Mouse (Mus musculus) R1 (cell line): ENCODE measurements at regions not wholly inside any gene's neighbourhood (a gene's known extent, or its start where the extent isn't known, plus 50 kb on each side); places are given as distances from the start of the nearest gene placed in this dataset.

ENCODE experiments used
- DNase-seq: peaks from one replicate; pipeline ENCODE4 v3.0.0-alpha.2; 2018; ENCODE audit warnings: low read depth, low spot score

DNA sequence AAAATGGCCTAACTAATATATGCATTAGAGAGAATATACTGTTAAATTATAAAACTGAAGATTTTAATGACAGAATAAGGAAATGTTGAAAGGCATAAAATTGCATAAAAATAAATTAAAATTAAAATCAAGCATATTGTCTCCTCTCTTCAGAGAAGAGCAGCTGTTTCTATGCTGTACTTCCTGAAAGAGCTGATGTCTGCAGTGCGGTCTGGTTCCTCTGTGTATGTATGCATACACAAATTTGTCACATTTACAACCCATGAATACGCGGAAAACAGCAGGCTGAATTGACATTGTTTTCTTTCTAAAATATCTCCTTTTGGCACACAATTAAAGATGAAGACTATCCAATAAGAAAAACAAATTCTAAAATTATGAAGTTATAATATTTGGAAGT lies 278.5 kb downstream of the Olfr1505 start:
- DNase-seq = no peak

DNA sequence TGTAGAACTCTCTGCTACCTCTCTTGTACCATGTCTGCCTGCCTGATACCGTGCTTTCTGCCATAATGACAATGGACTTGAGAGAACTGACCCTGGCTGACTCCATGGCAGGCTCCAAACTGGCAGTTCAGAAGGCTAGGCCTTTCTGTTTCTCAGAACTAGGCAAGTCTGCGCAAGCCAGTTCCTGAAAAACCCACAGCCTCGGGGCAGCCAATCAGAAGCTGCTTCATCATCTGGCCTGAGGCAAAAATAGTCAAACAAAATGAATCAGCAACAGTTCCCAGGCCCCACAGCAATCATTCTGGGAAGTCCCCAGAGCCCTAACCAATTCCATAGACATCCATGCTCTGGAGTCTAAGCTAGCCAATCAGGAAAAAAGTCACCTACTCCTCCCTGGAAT lies 284.5 kb downstream of the Olfr1505 start:
- no peak for DNase-seq

DNA sequence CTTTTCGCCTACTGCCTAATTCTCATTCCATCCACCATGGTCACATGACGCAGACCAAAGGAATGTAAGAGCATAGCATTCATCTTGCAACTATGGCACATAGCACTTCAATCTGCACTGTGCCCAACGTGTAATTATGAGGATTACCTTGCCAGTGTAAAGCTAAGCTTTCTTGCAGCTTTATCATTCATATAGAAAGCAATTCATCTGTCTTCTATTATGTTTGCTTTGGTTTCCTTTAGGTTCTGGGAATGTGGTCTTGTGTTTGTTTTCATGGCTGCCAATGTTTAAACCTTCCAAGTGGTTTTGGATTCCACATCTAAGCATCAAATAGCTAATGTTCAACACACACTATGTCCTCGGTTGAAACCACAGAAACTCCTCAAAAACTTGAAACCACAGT lies 307.2 kb downstream of the Olfr1505 start:
- DNase-seq = no peak

DNA sequence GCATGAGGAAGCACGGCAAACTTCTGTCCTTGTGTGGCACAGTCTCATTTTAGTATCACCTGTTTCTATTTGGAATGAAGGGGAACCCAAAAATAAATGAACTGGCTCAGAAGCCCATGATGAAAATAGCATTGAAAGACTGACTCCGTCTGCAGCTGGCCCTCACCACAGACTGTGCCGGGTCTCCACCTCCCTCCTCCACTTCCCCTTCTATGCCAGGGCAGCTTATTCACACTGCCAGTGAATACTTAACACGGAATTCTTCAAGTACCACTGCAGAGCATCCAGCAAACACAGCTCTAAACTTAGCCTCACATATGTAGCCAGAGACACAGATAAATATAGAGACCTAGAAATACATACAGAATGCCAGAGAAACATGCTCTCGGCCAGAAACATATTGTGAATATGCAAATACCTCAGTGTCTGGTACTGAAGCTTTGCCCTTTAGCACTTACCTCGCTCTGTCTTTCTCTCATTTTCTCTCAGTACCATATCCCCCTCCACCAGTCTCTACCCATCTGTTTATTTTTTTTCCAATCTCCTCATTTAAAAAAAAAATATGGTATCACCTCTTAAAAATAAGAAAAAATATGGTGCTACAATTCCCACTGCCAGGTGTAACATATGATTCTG lies 311.8 kb downstream of the Olfr1505 start:
- no peak for DNase-seq

DNA sequence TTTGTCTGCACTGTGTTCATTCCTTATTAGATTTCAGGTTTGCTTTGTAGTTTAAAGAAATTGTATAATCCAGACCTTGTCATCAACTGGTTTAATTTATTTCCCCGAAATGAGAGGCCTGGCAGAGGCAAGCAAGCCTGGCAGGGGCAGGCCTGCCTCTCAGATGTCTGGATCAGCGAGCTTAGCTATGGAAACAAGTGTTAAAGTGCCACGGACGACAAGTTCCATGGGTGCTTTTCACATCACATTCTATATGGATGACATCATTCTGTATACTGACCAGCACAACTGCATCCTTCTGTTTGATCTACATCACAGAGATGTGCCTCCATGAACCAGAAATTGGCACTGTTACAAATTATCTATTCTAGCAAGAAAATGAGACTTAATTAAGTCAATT lies 312.5 kb downstream of the Olfr1505 start:
- DNase-seq = no peak

DNA sequence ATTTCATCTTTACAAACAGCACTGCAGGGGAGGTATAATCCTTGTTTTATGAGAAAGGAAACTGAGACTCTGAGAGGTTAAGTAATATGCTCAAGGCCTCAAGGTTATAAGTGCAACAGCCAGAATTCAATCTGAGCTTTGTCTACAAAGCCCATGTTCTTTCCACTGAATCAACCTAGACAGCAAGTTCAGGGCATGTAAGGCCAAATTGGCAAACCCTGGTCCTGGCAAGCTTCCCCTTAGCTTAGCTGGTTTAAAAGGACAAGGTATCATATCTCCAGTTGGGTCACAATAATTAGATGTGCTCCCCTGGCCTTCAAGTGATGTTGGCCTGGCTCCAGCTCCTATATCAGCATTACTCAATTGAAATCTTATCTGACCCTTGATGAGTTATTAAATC lies 313.2 kb downstream of the Olfr1505 start:
- no peak for DNase-seq

DNA sequence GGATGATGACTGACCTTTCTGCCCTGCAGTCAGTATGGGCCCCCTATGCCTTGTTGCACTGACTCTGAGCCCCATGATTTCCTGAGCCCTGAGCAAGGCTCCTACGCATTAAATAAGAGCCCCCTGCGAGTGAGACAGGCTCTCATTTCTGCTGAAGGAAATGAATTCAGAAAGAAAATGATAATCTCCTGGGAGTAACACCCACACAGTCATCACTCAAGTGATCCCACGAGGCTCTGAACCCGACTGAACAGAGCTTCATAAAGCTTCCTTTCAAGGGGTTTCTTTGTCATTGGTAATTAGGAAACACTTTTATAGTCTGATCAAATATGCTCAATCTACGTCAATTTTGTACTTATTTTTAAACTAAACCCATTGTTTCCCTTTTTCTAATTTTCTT lies 330.2 kb downstream of the Olfr1505 start:
- no peak for DNase-seq

DNA sequence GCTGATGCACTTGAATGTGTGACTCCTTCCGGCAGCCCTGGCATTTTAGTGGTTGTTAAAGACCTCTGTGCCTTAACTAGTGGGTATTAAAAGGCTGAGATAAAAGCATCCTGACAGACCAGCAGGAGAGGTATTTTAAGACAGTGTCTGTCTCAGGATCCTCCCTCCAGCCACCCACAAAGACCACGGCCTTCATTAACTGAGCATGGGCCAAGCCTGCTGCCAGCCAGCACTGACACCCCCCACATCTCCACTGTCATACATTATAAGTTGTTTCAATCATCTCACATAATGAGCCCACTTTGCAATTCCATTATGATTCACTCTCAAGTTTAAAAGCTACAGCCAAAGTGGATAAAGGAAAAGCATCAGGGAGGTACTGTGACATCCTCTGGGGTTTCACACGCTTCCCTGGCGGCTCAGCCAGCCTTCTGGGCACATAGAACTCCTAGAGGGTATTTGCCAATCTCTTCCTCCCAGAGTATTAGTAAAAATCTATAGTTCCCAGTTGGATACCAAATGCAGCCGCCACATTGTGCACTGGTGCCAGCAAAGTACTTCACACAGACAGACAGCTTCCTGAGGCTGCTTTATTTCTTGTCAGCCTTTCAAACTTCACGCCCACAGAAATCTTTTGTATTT lies 333.8 kb downstream of the Olfr1505 start:
- no peak for DNase-seq

DNA sequence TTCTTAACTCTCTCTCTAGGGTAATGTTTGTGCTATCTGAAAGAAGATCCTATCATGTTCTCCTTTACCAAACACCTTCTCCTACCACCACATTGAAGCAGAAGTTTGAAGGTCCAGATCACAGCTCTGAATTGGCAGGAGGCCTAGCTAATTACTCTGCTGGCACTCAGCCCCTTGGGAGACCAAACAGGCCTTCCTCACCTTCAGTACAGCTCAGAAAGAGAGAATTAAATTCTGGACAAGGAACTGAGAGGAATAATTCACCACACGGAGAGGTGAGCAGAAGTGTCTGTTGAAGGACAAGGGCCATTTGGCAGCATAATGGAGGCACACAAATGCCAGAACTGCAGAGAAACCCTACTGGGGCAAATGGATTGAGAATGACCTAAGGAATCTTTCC lies 334.6 kb downstream of the Olfr1505 start:
- DNase-seq = no peak

DNA sequence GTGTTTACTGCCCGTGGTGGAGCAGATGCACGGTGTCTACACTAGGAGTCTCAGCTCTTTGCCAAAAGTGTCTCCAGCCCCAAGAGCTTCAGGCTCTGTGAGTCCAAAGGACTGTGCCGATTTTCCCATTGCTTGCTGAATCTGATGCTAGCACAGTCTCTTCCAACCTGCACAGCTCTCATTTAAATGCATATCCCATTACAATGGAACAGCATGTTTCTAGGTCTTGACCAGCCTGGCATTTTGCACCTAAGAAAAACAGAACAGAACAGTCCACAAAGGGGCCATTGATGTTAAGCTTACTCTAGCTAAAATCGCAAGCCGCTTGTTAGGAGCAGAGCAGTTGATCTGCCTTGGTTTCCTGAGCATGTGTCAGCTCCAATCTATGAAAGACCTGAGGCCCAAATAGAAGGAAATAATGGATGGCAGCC lies 339.2 kb downstream of the Tle4 start:
- peak; percentile 50 for DNase-seq

DNA sequence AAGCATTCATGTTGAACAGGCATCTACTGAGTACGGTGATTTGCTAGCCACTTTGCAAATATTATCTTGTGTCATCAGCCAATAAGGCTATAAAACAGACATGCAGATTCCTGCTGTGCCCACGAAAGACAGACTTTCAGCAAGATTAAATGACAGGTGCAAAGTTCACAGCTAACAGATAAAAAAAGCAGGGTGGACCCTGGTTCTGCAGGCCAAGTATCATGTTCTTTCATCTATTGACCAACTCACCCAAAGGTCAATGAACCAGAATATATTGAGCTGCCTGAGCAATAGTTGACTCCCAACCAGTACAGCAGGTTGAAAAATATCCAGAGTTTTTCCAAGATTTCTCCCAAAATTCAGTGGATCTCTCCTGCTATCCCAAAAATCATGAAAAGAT lies 338.6 kb downstream of the Tle4 start:
- no peak for DNase-seq

DNA sequence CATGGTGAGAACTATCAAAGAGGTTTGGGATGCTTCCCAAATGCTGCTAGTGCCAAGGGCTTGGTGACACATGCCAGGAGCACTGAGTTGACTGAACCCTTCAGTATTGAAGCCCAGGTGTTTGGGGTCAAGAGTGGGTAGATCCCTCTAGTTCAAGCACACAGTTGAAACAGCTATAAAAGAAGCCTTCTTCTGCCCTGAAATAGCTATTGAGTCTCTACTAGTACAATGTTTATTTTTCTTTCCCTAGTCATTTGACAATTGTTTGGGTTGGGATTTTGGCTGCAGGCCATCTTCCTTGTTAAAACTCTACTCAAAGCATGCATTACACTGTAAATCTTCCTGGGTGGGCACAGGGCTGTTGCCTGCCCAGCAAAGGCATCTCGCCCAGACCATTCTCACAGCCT lies 308.5 kb downstream of the Tle4 start:
- DNase-seq = no peak

DNA sequence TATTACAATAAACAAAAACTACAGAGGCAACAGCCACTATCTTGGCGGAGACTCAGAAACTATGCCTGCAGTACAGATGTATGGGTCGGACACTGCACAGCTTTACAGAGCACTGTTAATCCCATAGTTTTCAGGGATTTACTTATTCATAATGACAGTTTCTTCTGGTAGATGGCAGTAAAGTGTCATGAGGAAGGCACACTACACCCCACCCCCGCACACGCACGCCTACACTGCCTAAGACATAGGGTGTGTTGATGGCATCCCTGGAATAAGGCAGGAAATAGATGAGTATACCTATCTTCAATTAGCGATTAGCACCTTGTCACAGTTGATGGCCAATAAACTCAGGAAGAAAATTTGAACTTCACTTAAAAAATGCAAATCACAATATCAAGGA lies 306.9 kb downstream of the Tle4 start:
- DNase-seq = no peak

DNA sequence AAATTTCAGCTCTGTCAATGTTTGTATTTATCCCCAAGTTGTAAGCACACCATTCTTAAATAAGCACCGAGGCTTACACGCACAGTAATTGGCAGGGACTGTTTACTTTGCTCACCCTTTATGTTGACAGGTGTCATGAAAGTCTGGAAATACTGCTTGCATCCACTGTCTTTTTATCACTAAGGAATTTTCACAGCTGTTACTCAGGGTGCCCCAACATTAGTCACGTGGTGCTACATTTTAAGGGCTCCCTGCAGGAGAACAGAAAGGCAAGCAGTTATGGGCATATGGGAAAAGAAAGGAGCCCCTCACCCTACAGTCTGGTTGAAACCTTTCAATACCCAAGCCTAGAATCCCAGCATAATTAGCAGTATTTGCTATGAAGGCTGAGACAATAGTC lies 304.7 kb downstream of the Tle4 start:
- no peak for DNase-seq

DNA sequence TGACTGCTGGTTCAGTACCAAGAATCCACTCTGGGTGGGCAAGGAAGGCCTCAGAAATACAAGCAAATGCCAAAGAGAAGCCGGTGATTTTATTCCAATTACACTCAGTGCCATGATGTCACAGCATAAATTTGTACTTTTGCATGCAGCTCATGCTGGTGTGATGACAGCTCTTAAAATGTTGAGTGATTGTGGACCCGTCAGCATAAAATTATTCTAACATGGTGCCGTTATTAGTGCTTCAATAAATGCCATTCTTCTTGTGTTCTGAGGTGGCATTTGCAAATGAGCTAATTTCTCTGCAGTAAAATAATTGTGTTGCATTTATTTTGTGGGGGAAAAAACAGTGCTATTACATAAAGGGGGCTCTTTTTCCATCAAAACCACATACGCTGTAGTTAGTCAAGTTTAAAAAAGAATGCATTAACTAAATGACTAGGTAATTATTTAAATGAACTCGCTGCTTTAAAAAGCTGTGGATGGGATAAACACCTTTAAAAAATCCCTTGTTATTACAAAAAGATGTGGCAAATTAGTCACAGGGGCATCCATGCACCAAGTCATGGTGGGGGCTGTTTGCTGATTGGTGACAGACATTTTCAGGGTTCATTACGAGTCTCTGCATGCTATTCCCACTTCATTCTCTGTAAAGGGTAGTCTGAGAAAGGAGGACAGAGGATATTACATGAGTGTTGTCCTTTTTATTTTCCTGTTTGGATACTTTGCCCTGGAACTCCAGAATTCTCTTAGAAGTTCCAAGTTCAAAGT lies 296.5 kb downstream of the Tle4 start:
- no peak for DNase-seq

DNA sequence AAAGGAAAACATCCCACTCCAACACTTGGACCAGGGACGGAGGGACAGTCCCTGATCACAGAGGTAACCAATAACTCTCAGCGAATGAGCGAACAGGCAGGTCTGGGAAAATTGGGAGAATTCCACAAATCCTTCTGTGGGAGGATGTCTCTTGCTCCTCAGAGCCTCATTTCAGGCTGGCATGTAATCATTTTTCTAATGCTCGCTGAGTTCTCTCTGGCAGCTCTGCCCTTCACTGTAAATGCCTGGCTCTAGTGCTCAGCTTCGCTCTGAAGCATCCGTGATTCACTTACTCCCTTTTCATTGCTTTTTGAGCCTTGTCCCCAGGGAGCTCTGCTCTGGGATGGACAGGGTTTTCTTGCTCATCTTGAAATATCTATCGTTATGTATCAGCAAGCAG lies 283.6 kb downstream of the Tle4 start:
- DNase-seq = no peak

DNA sequence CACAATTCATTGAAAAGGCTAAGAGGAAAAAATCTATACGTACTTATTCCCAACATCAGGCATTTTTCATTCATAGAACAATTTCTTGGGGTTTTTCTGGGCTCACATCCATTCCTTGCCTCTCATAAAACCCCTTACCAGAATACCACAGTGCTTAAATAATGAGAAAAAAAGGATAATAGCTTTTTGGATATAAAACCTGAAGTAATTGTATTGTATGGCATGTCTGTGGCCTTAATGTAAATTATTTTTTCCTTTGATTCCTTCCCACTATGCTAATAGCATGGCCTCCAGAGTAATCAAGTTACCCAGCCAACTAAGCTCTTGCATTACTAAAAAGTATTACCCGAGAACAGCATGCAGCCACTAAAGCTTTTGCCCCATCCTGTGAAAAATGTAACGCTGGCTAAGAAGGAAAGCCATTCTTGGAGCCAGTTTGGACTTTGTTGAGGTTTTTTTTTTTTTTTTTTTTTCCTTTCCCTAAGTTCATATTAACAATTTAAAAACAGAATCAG lies 278.1 kb downstream of the Tle4 start:
- DNase-seq = no peak

DNA sequence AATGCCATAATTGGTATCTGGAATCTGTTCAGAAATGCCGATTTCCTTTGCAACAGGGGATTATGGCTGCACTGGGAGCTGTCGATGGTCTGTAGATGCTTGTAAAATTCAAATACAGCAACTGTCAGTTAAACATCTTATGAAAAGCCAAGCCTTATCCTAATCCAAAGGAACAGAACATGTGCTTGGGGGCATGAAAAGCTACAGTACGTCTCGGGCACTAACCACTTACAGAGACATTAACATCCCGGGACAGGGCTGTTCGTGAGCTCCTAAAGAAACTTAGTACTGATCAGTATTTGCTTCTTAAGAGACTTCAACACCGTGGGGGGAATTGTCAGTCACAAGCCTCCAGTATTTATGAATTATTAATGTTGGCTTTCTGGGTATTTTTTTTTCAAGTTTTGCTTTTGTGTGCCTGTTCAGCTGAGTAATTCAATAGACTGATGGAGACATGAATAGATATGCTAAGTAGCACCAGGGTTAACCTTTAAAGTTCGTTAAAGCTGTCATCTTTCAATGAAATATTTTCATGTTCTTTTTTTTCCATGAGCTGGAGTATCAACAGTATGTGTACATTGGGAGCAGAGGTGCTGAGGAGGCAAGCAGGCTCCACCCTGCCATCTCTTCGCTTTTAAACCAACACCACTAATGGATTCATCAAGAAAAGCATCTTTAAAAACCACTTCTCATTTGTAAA lies 272.3 kb downstream of the Tle4 start:
- no peak for DNase-seq

DNA sequence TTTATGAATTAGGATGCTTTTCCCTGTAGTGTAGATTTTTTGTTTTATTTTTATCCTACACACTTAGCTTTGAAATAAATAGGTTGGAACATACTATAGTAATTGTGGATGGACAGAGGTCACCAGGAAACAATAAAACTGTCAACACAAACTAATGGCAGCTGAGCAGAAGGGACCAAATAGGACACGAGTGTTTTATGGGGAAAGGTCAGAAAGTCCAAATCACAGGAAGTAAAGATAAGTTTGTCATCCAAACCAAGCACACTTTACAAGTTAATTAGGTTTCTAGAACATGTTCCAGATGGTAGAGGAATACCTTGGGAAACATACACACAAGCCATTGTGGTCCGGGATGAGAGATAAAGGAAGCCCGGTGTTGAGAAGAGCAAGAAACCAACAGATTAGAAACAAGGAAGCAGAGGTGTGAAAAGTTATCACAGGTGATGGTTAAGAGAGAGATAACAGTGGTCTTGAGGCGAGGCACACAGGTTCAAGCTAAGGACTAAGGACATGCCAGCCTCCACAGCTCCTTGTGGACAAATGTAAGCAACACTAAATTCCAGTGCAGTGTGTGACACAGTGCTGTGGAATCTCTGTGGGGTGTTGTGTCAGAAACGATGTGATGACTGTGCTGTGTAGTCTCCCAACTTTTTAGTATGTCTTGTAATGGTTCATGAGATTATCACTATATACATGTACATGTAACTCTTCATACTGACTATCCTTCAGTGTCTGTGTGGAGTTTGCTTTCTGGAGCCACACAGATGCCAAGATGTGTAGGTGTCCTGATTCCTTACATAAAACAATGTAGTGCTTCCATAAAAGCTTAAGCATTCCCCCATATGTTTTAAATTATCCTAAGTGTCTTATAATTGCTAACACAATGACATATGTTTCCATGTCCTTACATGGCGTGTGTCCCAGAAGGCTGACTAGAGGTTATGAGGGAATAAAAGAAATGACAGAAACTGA lies 264.5 kb downstream of the Tle4 start:
- DNase-seq = no peak

DNA sequence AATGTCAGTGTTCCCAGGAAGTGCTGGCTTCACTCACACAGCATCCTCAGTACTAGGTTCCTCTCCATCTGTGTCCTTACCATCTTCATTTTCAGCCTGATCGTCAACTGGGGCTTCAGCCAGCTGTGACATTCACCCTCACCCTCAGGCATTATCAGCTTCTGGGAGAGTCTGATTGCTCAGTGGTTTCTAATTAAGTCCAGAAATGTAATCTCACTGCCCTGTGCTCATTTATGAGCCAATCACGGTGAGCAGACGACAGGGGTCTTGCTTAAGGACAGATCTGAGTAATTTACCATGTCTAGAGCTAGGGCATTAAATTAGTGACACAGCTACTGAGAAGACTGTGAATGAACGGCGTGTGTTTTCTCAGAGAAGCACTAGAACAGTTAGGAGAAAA lies 260.8 kb downstream of the Tle4 start:
- no peak for DNase-seq

DNA sequence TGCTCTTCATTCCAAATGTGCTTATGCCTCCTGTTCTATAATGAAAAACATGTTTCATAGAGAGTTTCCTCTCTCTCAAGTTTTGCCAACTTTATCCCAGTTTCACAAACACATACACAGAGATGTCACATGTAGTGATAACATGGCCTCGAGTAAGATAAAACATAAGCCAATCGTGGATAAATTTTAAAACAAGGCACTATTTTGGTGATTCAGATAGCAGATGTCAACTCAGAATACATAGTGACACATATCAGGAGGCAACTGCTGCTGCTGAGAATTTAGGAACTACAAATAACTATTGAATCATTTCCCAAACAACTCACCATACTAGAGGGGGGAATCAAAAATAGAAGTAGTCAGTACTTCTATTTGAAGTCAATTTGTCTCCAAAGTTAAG lies 257.1 kb downstream of the Tle4 start:
- no peak for DNase-seq
